Mouse (Mus musculus) telencephalon, adult 2 months (tissue): ENCODE results near the gene Hnrnpu.
A peak's percentile ranks its signal among the peaks of the same experiment; 100 is the strongest.
"Not testable (repeated sequence)": the region's sequence is repeated elsewhere in the genome, so short reads cannot be mapped to it uniquely, and the experiment has no call there.

ENCODE experiments used
- DNase-seq: peaks from one replicate; pipeline ENCODE4 v3.0.0-alpha.2; 2011; ENCODE audit warnings: low read depth, low spot score

The Hnrnpu gene

DNA sequence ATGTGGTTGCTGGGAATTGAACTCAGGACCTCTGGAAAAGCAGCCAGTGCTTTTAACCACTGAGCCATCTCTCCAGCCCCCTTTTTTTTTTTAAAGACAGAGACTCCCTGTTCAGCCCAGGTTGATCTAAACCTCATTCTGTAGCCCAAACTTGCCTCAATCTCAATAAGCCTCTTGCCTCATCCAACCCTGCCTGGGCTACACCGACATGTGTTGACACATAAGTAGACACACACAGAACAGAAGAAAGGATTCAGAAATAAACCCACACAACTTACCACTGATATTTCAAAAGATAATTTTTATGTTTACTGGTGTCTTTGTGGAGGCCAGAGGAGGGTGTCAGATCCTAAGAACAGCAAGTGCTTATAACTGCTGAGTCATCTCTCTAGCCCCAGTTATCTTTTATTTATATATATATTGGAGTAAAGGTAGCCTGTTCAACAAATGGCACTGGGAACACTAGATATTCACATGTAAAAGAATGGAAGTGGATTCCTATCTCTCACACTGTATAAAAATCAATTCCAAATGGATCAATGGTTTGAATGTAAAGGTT lies 24.5 kb downstream of the Hnrnpu start:
- DNase-seq: no peak

DNA sequence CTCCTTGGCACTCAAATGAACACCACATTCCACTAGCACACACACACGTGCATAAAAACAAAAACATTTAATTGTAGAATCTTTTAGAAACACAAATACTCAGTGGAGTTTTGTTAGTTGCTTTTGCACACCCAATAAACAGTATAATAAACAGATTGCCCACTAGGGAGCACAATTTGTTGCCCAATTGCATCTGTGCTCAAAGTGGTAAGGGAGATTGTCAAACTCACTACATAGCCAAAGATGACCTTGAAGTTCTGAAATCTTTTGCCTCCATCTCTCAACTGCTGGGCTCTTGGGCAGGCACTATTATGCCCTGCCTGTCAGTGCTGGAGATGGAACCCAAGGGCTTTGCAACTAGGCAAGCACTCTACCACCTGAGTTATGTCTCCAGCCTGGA lies 27.5 kb downstream of the Hnrnpu start:
- no peak for DNase-seq

DNA sequence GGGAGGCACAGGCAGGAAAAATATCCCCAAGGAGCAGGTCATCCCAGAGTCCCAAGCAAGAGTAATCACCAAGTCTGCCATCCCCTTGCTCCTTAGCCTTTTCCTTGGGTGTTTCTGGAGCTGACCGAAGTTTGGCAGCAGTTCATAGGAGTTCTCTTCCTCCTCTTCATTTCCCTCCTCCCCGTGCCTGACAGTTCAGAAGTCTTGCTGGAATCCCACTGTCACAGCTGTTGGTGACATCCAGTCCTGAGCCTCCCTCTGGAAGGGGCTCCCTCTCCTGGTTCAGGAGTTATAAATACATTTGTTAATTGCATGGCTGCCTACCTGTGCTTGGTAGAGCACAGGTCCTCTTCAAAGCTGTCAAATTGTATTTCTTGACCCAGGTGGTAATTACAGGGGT lies 28.1 kb downstream of the Hnrnpu start:
- no peak for DNase-seq

DNA sequence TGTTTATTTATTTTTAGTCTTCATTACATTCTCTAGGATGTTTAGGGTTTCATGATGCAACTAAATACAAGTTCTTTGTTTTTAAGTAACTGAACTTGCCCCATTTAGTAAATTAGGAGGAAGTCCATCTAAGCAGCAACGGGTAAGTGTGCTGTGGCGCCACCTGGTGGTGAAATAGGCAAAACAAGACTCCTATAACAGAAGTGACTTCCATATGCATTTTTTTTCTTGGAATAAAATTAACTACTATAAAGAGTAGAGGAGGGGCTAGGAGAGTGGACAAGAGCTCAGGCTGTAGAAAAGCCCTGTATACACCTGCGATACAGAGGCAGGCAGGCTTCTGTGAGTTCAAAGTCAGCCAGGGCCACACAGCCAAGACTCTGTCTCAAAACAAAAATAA lies 34.2 kb downstream of the Hnrnpu start:
- DNase-seq: no peak

DNA sequence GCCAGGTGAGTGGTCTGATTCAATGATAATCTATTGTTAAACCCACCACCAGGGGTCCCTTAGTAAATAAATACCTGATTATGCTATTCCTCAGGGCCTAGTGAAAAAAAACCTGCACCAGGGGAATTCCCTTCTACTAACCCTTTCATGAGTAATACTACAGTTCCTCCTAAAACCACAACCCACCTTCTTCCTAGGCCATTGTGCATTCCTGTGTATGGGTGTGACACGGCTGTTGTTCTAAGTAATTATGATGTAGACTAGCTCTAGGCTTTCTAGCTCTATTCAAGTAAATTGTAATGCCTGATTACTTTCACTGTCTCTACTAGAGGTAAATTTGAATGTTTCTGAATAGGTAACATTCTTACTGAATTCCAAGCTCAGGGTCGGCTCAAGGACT lies 36.3 kb downstream of the Hnrnpu start:
- not testable (repeated sequence) for DNase-seq

DNA sequence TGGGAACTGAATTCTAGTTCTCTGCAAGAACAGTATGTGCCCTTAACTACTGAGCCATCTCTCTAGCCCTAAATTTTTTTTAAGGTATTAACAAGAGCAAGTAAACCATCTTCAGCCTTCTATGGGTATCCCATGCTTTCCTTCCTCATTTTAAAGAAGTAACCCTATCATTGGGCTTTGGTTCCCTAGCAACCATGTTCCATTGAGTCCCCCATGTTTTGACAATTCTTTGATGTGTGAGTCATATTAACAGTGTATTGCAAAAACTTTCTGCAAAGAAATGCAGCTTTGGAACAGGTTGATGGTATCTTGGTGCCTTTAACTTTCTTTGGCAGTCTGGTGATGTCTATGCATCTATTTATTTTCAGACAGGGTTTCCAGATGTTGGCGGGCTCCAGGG lies 43.5 kb downstream of the Hnrnpu start:
- DNase-seq: peak; percentile 44

DNA sequence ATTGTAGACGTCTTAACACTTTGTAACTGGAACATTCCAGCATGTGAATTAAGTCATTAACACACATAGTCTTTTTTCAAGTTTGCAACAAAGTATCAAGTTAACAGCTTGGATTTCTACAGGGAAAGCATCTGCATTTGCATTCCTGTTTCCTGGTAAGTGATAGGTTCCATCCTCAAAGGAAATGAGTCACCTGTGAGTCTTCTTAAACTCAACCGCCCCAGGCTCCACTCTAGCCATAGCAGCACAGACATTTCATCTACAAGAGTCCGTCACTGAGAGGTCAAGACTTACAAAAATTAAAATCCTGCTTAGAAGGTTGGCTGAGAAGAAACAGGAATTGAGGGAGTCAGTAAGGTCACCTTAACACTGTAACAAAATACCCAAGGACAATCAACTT lies 45.9 kb downstream of the Hnrnpu start:
- no peak for DNase-seq

DNA sequence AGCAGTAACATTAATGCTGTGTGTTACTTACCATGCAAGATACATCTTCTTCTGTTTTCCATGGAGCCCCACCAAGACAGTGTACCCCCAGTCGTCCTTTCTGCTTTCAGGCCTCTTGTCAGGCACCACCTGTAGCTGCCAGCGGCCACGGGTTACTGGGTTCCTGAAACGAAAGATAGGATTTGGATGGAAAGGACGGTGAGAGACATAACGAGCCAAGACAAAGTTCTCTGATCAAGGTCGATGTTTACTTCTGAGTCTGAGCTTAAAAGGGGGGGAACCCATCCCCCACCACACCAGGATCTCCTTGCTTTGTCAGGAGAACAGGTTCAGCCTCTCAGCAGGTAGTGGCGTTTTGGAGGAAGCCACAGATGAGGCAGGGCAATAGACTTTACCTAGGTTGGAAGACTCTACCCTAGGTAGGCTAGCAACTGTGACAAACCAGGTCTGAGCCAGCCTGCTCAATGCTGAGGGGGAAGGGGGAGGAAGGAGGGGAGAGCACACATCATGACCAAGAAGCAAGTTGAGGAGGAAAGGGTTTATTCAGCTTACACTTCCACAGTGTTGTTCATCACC lies 49.9 kb downstream of the Hnrnpu start:
- no peak for DNase-seq

DNA sequence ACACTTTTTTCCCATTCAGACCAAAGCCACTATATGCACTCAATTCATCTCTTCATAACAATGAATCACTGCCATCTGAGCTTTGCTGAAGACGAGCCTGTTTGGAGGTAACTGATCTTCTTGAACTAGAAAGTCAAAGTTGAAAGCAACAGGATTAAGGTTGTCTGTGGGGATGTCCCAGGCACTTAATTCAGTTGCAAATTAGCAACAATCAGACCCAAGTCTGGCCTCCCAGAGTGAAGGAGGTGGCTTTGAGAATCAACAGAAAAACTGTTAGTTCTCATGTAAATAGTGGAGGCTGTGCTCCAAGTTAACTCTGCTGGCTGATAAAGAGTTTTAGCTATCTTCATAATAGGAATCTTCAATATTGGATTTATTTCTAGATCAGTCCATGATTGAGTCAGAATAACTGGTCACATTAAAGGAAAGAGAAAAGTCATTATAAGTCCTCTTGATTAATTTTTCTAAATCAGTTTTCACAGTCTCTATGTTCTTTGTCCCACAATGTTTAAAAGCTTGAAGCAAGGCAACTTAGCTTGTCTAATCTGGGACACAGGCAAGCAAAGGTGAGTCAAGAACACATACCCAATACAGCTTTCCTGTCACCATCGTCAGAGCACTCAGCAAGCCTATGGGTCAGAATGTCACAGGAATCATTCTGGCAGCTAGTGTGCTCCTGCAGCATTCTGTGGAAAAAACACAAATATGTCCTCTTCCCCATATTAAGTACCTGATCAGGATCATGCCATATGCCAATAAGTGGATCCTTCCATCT lies 53.5 kb downstream of the Hnrnpu start:
- DNase-seq: no peak

DNA sequence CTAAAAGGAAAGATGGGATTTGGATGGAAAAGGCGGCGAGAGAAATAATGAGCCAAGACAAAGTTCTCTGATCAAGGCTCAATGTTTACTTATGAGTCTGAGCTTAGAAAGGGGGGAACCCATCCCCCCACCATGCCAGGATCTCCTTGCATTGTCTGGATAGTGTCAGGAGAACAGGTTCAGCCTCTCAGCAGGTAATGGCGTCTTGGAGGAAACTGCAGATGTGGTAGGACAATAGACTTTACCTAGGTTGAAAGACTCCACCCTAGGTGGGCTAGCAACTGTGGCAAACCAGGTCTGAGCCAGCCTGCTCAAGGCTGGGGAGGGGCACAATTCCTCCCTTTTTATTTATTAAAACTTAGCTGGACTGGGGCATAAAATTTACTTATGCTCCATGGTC lies 54.3 kb downstream of the Hnrnpu start:
- DNase-seq: not testable (repeated sequence)

DNA sequence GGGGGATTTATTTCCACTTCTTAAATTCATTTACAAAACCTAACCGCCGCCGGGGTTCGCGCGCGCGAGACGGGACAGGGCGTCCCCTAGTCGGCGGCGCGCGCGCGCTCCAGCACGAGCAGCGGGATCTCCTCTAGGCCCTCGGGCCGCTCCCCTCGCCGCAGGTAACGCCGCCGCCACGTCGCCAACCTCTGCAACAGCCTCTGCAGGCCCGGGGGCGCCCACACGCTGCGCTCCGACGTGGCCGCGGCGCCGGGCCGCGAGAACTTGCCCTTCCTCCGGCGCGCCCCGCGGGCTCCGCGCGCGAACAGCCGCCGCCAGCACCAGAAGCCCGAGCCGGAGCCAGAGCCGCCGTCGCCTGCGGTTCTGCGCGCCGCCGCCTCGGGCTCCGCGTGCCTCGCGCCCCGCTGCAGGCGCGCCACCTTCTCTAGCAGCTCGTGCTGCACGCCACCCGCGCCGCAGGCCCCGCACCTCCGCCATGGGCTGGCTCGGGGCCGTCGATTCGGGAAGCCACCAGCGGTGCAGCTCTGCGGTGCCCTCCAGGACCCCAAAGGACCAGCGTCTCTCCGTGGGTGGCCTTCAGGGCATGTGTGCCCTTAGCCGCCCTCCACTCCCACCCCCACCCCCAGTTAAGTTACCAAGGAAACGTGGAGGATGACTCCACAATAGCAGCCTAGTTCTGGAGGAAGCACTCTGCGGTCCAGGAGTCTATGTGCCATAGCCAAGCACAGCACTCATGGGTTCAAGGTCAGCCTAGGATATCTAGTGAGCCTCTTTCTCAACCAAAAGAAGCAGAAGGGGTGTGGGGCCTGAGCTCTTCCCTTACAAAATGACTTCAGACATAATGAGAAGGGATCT lies 61.3 kb downstream of the Hnrnpu start:
- DNase-seq: peak; percentile 31

DNA sequence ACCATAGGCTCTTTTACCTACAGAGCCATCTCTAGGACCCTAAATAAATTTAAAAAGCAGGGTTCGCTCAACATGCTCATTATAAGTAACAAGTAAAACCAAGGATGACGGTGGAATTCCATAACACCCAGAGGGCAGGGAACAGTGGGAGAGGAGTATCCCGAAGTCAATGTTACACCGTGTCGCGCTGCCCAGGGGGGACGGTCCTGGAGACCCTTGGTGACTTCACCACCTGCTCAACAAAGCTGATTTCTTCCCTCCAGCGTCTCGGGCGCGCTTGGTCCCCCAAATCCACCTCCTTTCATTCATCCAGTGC lies 61.9 kb downstream of the Hnrnpu start:
- peak; percentile 6 for DNase-seq

DNA sequence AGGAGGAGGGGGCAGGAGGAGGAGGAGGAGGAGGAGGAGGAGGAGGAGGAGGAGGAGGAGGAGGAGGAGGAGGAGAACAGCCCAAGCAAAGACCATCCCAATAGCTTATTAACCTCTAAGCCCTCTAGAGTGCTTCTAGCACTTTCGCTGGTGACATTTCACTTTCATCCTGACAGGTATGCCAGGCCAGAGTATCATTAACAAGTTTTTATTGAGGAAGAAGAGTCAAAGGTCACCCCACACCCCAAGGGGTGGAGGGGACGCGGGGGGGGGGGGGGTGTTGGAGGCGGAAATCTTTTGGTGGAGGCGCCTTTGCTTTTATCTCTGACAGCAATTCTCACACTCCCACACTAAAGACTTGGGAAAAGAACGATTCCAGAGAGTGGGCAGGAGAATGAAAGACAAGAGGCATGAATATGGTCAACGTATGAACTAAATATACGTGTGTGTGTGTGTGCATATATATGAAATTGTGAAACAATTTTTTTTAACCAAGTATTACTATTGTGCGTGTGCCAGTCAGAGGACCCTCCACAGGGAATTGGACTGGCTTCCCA lies 62.3 kb downstream of the Hnrnpu start:
- DNase-seq: peak; percentile 40
